Mouse (Mus musculus): ENCODE results near the gene Ppm1m.

DNA sequence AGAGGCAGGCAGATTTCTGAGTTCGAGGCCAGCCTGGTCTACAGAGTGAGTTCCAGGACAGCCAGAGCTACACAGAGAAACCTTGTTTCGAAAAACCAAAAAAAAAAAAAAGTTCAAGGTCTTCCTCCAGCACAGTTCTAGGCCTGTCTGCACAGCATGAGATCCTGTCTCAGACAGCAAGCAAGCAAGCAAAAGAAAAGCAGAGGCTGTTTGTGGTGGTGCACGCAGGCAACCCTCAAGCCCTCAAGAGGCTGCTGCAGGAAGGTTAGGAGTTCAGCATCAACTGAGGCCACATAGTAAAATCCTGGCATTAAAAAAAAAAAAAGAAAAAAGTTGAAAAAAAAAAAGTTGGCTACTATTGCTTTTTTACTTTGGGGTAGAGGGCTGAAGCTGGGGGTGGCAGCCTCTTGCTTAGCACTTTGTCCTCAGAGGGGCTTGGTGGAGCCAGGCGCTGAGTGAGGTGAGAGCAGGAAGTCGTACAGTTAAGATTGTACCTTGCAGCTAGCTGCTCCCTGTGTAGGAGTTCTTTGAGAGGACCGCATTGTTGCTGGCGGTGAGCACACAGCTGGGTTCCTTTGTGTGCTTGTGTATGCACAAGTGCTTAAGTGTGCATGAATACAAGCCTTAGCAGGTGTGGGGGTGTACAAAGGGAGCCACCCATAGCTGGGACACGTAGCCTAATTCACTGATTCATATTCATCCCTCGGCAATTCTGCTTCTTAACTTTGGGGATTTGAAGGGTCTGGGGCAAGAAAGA, 11.5 kb upstream of the Ppm1m start:
- TF ChIP-seq POLR2A (IDR thresholded peaks at IDR 0.05; ENCODE audit: borderline replicate concordance, extremely low read depth, insufficient read depth, insufficient read length, poor library complexity, severe bottlenecking), result no peak
- TF ChIP-seq CTCF (IDR thresholded peaks at IDR 0.05; ENCODE audit: borderline replicate concordance, extremely low read depth, insufficient read depth, insufficient read length), result no peak
